Mouse (Mus musculus): ENCODE results near the gene Zfp40.

DNA sequence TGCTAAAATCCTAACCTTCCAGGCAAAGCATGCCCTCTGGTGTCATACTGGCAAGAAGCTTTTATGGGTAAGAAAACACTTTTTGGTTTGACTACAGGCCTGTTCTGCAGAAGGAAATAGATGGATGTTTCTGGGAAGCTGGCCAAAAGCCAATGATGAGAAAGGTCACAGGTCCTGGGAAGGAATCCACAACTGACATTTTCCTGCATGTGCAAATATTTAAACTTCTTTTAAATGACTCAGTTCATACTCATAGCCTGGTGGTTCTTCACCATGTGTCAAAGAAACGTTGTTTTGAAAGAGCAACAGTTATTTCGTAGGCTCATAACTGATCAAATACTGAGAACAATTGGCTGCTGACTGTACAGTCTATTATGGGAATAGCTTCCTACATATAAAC is 5.4 kb downstream of the Zfp40 start:
- TF ChIP-seq CTCF (IDR thresholded peaks at IDR 0.05; ENCODE audit: borderline replicate concordance, insufficient read depth, low read length): no peak
- TF ChIP-seq POLR2A (IDR thresholded peaks at IDR 0.05; ENCODE audit: low read depth, low read length): no peak

All from embryonic fibroblast, embryonic 13.5 days (primary cell).